11 mouse cellular contexts compared by ENCODE assay signal in the genomic region with DNA sequence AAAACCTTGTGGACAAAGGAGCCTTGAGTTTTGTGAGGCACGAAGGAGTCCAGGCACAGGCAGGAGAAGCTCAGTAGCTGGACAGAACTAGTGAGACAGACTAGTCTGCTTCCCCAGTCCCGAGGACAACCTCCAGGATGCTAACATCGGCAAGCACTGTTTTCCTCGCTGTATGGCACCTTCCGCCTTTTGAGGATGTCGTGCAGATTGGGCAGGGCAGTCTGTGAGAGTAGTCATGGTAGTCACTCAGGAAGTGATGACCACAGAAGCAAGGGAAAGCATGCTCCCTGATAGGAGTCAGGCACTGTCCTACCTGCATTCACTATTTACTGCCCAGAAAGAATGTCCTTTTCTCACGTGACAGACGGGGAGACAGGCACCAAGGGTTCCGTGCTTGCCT. TPM values are rescaled to one million over a fixed set of nuclear protein-coding genes. Genes with fewer than 3 reads are reported as not detected.
DNase-seq lines count a peak whose midpoint lies in the region; ATAC-seq and TF ChIP-seq lines count a peak whose summit lies in the region.
"Had no signal": no experiment of that assay in that cellular context is flagged by ENCODE, and none has a peak within 500 bp of the region (broad histone marks: within the 10 kb centered on the region; RNA-seq: fewer than 3 reads in every experiment).

No protein-coding gene starts in this region.

- peak; percentile 59 for ATAC-seq in CD4-positive, CD25-positive, alpha-beta regulatory T cell, adult 4 months
- peak; percentile 57 for ATAC-seq in common myeloid progenitor, adult 5-6 weeks (replicated peaks; ENCODE audit: low read depth, poor library complexity, severe bottlenecking)
- ATAC-seq in megakaryocyte, adult 5-6 weeks (ENCODE audit: poor library complexity, severe bottlenecking) = peak; percentile 79

- no peak for TF ChIP-seq CTCF in gastrocnemius, adult 2 months (IDR thresholded peaks at IDR 0.05)

- H3K27ac ChIP-seq in gastrocnemius, adult 2 months = no peak overlapping the region
- H3K27ac ChIP-seq: heart, embryonic 13.5 days; hindbrain, embryonic 12.5 days; liver, embryonic 14.5 days; neural tube, embryonic 12.5 days had no signal

- peak; percentile 5 for DNase-seq in gastrocnemius, adult 2 months
- DNase-seq in gastrocnemius, postnatal 4 days (ENCODE audit: low spot score in 2 of 2) = no peak
- DNase-seq in kidney, adult 9 months = no peak
- no peak for DNase-seq in adrenal gland, adult 2 months

- no peak overlapping the region for H3K4me3 ChIP-seq in gastrocnemius, adult 2 months
- H3K4me3 ChIP-seq: heart, embryonic 13.5 days; hindbrain, embryonic 12.5 days; neural tube, embryonic 12.5 days had no signal

- intact Hi-C loops in gastrocnemius, adult 2 months (cut with DNase I) = no loop called here

RNA-seq across cellular contexts. Expression of gene Camk1g, which starts 40.5 kb away (rescaled TPM):
- under 1 TPM in 1 of 2 experiments, not detected in 1; 0.22 TPM for total RNA-seq in gastrocnemius, adult 2 months (2021)
- 1 to 10 TPM; 1.0 to 1.2 TPM for total RNA-seq in gastrocnemius, postnatal 4 days (2021)
- polyA plus RNA-seq in CD4-positive, CD25-positive, alpha-beta regulatory T cell, adult 4 months (2017; shearing (Covaris generic)) = not detected
- 0.09 TPM in 1 of 2 replicates, not detected in the other for total RNA-seq in common myeloid progenitor, adult 5-6 weeks (2017)
- not detected in 2 replicates for total RNA-seq in megakaryocyte, adult 5-6 weeks (2015)
- not detected in 2 replicates for total RNA-seq in megakaryocyte, adult 5-6 weeks (2017)
- not detected for total RNA-seq in adrenal gland, adult 2 months (2021)
- polyA plus RNA-seq in adrenal gland, adult 2 months (2012; rRNA removed) = 0.29 and 0.42 TPM in 2 replicates

RNA-seq across cellular contexts. Expression of gene G0s2, which starts 56.5 kb away (rescaled TPM):
- total RNA-seq in gastrocnemius, adult 2 months (2021) = 10 to 100 TPM; 18.7 to 29.3 TPM
- 10 to 100 TPM; 45.2 to 61.4 TPM for total RNA-seq in gastrocnemius, postnatal 4 days (2021)
- polyA plus RNA-seq in CD4-positive, CD25-positive, alpha-beta regulatory T cell, adult 4 months (2017; shearing (Covaris generic)) = 1 to 10 TPM; 1.1 to 1.5 TPM
- total RNA-seq in common myeloid progenitor, adult 5-6 weeks (2017) = 0.29 and 3.4 TPM in 2 replicates
- total RNA-seq in megakaryocyte, adult 5-6 weeks (2015) = 31.0 and 35.4 TPM in 2 replicates
- total RNA-seq in megakaryocyte, adult 5-6 weeks (2017) = 40.3 and 46.3 TPM in 2 replicates
- 100 to 1,000 TPM; 156 to 178 TPM for total RNA-seq in adrenal gland, adult 2 months (2021)
- polyA plus RNA-seq in adrenal gland, adult 2 months (2012; rRNA removed) = 182 and 309 TPM in 2 replicates
